Mouse (Mus musculus): ENCODE measurements around the gene Usp32. TPM values are rescaled to one million over a fixed set of nuclear protein-coding genes. Genes with fewer than 3 reads are reported as not detected.

Usp32 gene
- polyA plus RNA-seq, 1 experiment from 2014 or later = 7.1 TPM

GRCm38 (mm10) chr11:84967113-84967512, 172.8 kb downstream of the Usp32 start:
- Histone ChIP-seq H3K27ac (ENCODE audit: low read depth, low read length) (no peak overlapping the region), H3K4me3 (ENCODE audit: low read length) (no peak overlapping the region), H3K4me2 (replicated peaks; ENCODE audit: low read depth, low read length) (no peak overlapping the region), H3K9me3 (ENCODE audit: control insufficient read depth, low read length) (no peaks in the 10 kb centered on the region), H3K27me3 (ENCODE audit: control insufficient read depth, insufficient read depth, low read length) (no peaks in the 10 kb centered on the region; the same call in 1 of the 2 replicates), H3K36me3 (ENCODE audit: control insufficient read depth, insufficient read depth, low read length) (no peaks in the 10 kb centered on the region), H3K9ac (ENCODE audit: low read depth, low read length) (no peak overlapping the region), H3K4me1 (ENCODE audit: control insufficient read depth, insufficient read depth, low read length) (peaks cover 10% of the 10 kb centered on the region; the same call in 1 of the 2 replicates)
- whole genome bisulfite sequencing = 48% methylated on average over 5 of the region's 5 CpGs
- 0 out of 2 replicates have a peak, but pooled peaks have one; percentile 45 for ATAC-seq (ENCODE audit: low FRiP score, low TSS enrichment)

- H3K4me2 ChIP-seq (replicated peaks; ENCODE audit: low read depth, low read length) = no peak overlapping the region
- WGBS = 72% methylated on average over 4 of the region's 4 CpGs
- H3K27ac ChIP-seq (ENCODE audit: low read depth, low read length) = no peak overlapping the region
- H3K4me3 ChIP-seq (ENCODE audit: low read length) = no peak overlapping the region
- H3K9ac ChIP-seq (ENCODE audit: low read depth, low read length) = no peak overlapping the region
- no peak for ATAC-seq (ENCODE audit: low FRiP score, low TSS enrichment)
- no peaks in the 10 kb centered on the region for H3K27me3 ChIP-seq (ENCODE audit: control insufficient read depth, insufficient read depth, low read length)
- H3K9me3 ChIP-seq (ENCODE audit: control insufficient read depth, low read length) = no peaks in the 10 kb centered on the region
- H3K36me3 ChIP-seq (ENCODE audit: control insufficient read depth, insufficient read depth, low read length) = no peaks in the 10 kb centered on the region
- peaks cover 10% of the 10 kb centered on the region; the same call in 1 of the 2 replicates for H3K4me1 ChIP-seq (ENCODE audit: control insufficient read depth, insufficient read depth, low read length)
Measured at GRCm38 (mm10) chr11:84966696-84967095, 173.3 kb downstream of the Usp32 start.

- H3K27me3 ChIP-seq (ENCODE audit: control insufficient read depth, insufficient read depth, low read length) = no peaks in the 10 kb centered on the region; the same call in 1 of the 2 replicates
- peaks cover 16% of the 10 kb centered on the region for H3K4me1 ChIP-seq (ENCODE audit: control insufficient read depth, insufficient read depth, low read length)
- H3K4me2 ChIP-seq (replicated peaks; ENCODE audit: low read depth, low read length) = no peak overlapping the region
- no peak for ATAC-seq (ENCODE audit: low FRiP score, low TSS enrichment)
- H3K9ac ChIP-seq (ENCODE audit: low read depth, low read length) = no peak overlapping the region
- 54% methylated on average over 3 of the region's 3 CpGs for WGBS
- no peaks in the 10 kb centered on the region for H3K36me3 ChIP-seq (ENCODE audit: control insufficient read depth, insufficient read depth, low read length)
- H3K4me3 ChIP-seq (ENCODE audit: low read length) = no peak overlapping the region
- no peak overlapping the region for H3K27ac ChIP-seq (ENCODE audit: low read depth, low read length)
- H3K9me3 ChIP-seq (ENCODE audit: control insufficient read depth, low read length) = no peaks in the 10 kb centered on the region
Measured at GRCm38 (mm10) chr11:84963556-84963955, 176.4 kb downstream of the Usp32 start.

- no peak overlapping the region for H3K4me3 ChIP-seq (ENCODE audit: low read length)
- ATAC-seq (ENCODE audit: low FRiP score, low TSS enrichment) = no peak
- 85% methylated on average over 4 of the region's 4 CpGs for WGBS
Measured at GRCm38 (mm10) chr11:84962536-84962935, 177.4 kb downstream of the Usp32 start.

GRCm38 (mm10) chr11:84961571-84961970, 178.4 kb downstream of the Usp32 start:
- H3K4me3 ChIP-seq (ENCODE audit: low read length) = no peak overlapping the region
- WGBS = 92% methylated on average over 4 of the region's 4 CpGs
- no peaks in the 10 kb centered on the region for H3K36me3 ChIP-seq (ENCODE audit: control insufficient read depth, insufficient read depth, low read length)
- no peak overlapping the region for H3K9ac ChIP-seq (ENCODE audit: low read depth, low read length)
- peaks cover 12% of the 10 kb centered on the region; the same call in 1 of the 2 replicates for H3K27me3 ChIP-seq (ENCODE audit: control insufficient read depth, insufficient read depth, low read length)
- peaks cover 17% of the 10 kb centered on the region for H3K4me1 ChIP-seq (ENCODE audit: control insufficient read depth, insufficient read depth, low read length)
- no peaks in the 10 kb centered on the region for H3K9me3 ChIP-seq (ENCODE audit: control insufficient read depth, low read length)
- no peak for ATAC-seq (ENCODE audit: low FRiP score, low TSS enrichment)
- H3K4me2 ChIP-seq (replicated peaks; ENCODE audit: low read depth, low read length) = no peak overlapping the region
- H3K27ac ChIP-seq (ENCODE audit: low read depth, low read length) = no peak overlapping the region

More at GRCm38 (mm10) chr11:84962536-84962935, 177.4 kb downstream of the Usp32 start:
- Histone ChIP-seq H3K4me2 (replicated peaks; ENCODE audit: low read depth, low read length) (no peak overlapping the region), H3K4me1 (ENCODE audit: control insufficient read depth, insufficient read depth, low read length) (peaks cover 19% of the 10 kb centered on the region), H3K27ac (ENCODE audit: low read depth, low read length) (no peak overlapping the region), H3K9ac (ENCODE audit: low read depth, low read length) (no peak overlapping the region), H3K36me3 (ENCODE audit: control insufficient read depth, insufficient read depth, low read length) (no peaks in the 10 kb centered on the region), H3K27me3 (ENCODE audit: control insufficient read depth, insufficient read depth, low read length) (peaks cover 3% of the 10 kb centered on the region; the same call in 1 of the 2 replicates), H3K9me3 (ENCODE audit: control insufficient read depth, low read length) (no peaks in the 10 kb centered on the region)

GRCm38 (mm10) chr11:84960780-84961179, 179.2 kb downstream of the Usp32 start:
- Histone ChIP-seq H3K27ac (ENCODE audit: low read depth, low read length) (no peak overlapping the region), H3K9me3 (ENCODE audit: control insufficient read depth, low read length) (no peaks in the 10 kb centered on the region), H3K4me1 (ENCODE audit: control insufficient read depth, insufficient read depth, low read length) (peaks cover 17% of the 10 kb centered on the region), H3K36me3 (ENCODE audit: control insufficient read depth, insufficient read depth, low read length) (no peaks in the 10 kb centered on the region), H3K27me3 (ENCODE audit: control insufficient read depth, insufficient read depth, low read length) (peaks cover 16% of the 10 kb centered on the region; the same call in 1 of the 2 replicates), H3K9ac (ENCODE audit: low read depth, low read length) (no peak overlapping the region), H3K4me2 (replicated peaks; ENCODE audit: low read depth, low read length) (no peak overlapping the region), H3K4me3 (ENCODE audit: low read length) (no peak overlapping the region)
- 73% methylated on average over 6 of the region's 6 CpGs for WGBS
- ATAC-seq (ENCODE audit: low FRiP score, low TSS enrichment) = no peak

- 41% methylated on average over 3 of the region's 3 CpGs for WGBS
- Histone ChIP-seq H3K9ac (ENCODE audit: low read depth, low read length) (no peak overlapping the region; the same call in 1 of the 2 replicates), H3K9me3 (ENCODE audit: control insufficient read depth, low read length) (no peaks in the 10 kb centered on the region), H3K4me3 (ENCODE audit: low read length) (no peak overlapping the region), H3K4me1 (ENCODE audit: control insufficient read depth, insufficient read depth, low read length) (peaks cover 17% of the 10 kb centered on the region), H3K27me3 (ENCODE audit: control insufficient read depth, insufficient read depth, low read length) (peaks cover 16% of the 10 kb centered on the region; the same call in 1 of the 2 replicates), H3K36me3 (ENCODE audit: control insufficient read depth, insufficient read depth, low read length) (no peaks in the 10 kb centered on the region), H3K4me2 (replicated peaks; ENCODE audit: low read depth, low read length) (peak overlapping the region; percentile 6; the same call in 1 of the 2 replicates), H3K27ac (ENCODE audit: low read depth, low read length) (no peak overlapping the region)
- ATAC-seq (ENCODE audit: low FRiP score, low TSS enrichment) = no peak
Measured at GRCm38 (mm10) chr11:84960291-84960690, 179.7 kb downstream of the Usp32 start.

GRCm38 (mm10) chr11:84959701-84960181, 180.2 kb downstream of the Usp32 start:
- Histone ChIP-seq H3K27ac (ENCODE audit: low read depth, low read length) (no peak overlapping the region), H3K36me3 (ENCODE audit: control insufficient read depth, insufficient read depth, low read length) (no peaks in the 10 kb centered on the region), H3K9ac (ENCODE audit: low read depth, low read length) (no peak overlapping the region; the same call in 1 of the 2 replicates), H3K4me1 (ENCODE audit: control insufficient read depth, insufficient read depth, low read length) (peaks cover 17% of the 10 kb centered on the region), H3K27me3 (ENCODE audit: control insufficient read depth, insufficient read depth, low read length) (peaks cover 16% of the 10 kb centered on the region; the same call in 1 of the 2 replicates), H3K4me2 (replicated peaks; ENCODE audit: low read depth, low read length) (peak overlapping the region; percentile 6), H3K4me3 (ENCODE audit: low read length) (no peak overlapping the region), H3K9me3 (ENCODE audit: control insufficient read depth, low read length) (no peaks in the 10 kb centered on the region)
- WGBS = 3% methylated on average over 9 of the region's 9 CpGs
- no peak for ATAC-seq (ENCODE audit: low FRiP score, low TSS enrichment)

- Histone ChIP-seq H3K4me2 (replicated peaks; ENCODE audit: low read depth, low read length) (peak overlapping the region; percentile 6; the same call in 1 of the 2 replicates), H3K9ac (ENCODE audit: low read depth, low read length) (no peak overlapping the region), H3K4me3 (ENCODE audit: low read length) (no peak overlapping the region), H3K27me3 (ENCODE audit: control insufficient read depth, insufficient read depth, low read length) (peaks cover 16% of the 10 kb centered on the region; the same call in 1 of the 2 replicates), H3K36me3 (ENCODE audit: control insufficient read depth, insufficient read depth, low read length) (no peaks in the 10 kb centered on the region), H3K9me3 (ENCODE audit: control insufficient read depth, low read length) (no peaks in the 10 kb centered on the region), H3K27ac (ENCODE audit: low read depth, low read length) (no peak overlapping the region), H3K4me1 (ENCODE audit: control insufficient read depth, insufficient read depth, low read length) (peaks cover 17% of the 10 kb centered on the region)
- peak; percentile 47; the same call in 1 of the 2 replicates for ATAC-seq (ENCODE audit: low FRiP score, low TSS enrichment)
- whole genome bisulfite sequencing = 37% methylated on average over 5 of the region's 5 CpGs
Measured at GRCm38 (mm10) chr11:84959181-84959580, 180.8 kb downstream of the Usp32 start.
